Mouse (Mus musculus): Measurements from ENCODE around the gene Inpp5e. TPM values are rescaled to one million over a fixed set of nuclear protein-coding genes. Genes with fewer than 3 reads are reported as not detected.

The Inpp5e gene
- polyA plus RNA-seq, 1 experiment from 2014 or later = 9.3 TPM

DNA sequence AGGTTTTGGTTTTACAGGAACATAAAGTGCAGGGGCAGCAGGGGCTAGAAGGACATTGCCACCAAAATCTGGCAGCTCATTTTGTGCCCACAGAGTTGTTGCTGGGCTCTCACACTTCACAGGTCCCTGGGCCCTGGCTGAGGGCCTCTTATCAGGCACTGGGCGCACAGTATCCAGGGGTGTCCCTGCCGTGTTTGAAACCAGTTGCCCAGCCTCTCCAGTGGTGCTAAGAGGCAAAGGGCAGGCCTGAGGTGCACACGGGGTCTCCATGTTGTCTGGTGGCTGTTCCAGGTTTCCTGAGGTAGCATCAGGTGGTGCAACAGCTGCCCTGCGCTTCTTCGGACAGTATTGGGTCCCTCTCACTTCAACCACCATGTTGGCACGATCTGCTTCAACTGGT, 30.7 kb upstream of the Inpp5e start:
- Histone ChIP-seq H3K4me3 (ENCODE audit: inconsistent target) (no peak overlapping the region), H3K79me2 (ENCODE audit: inconsistent target) (peaks cover 97% of the 10 kb centered on the region), H3K27ac (no peak overlapping the region), H3K36me3 (ENCODE audit: inconsistent target) (peaks cover 61% of the 10 kb centered on the region)
- 91% methylated on average over 6 of the region's 6 CpGs for WGBS (ENCODE audit: missing documents)

DNA sequence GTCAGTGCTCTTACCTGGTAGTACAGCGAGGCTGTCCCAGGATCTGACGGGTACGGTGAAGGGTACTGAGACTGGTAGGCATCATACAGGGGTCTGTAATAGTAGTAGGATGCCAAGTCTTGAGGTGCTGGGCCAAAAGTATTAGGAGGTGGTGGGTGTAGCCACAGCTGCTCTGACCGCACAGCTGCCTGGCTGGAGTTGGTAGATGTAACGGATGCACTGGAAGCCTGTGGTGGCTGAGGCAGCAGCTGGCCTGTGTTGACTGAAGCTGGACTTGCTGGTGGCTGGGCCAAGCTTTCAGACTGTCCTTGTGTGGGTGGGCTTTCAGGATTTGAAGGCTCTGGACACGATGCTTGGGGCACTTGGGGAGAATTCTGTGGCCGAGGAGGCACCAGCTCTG, 29.4 kb upstream of the Inpp5e start:
- H3K27ac ChIP-seq = no peak overlapping the region
- H3K36me3 ChIP-seq (ENCODE audit: inconsistent target) = peaks cover 74% of the 10 kb centered on the region
- WGBS (ENCODE audit: missing documents) = 95% methylated on average over 7 of the region's 7 CpGs
- peaks cover 86% of the 10 kb centered on the region for H3K79me2 ChIP-seq (ENCODE audit: inconsistent target)
- H3K4me3 ChIP-seq (ENCODE audit: inconsistent target) = no peak overlapping the region

DNA sequence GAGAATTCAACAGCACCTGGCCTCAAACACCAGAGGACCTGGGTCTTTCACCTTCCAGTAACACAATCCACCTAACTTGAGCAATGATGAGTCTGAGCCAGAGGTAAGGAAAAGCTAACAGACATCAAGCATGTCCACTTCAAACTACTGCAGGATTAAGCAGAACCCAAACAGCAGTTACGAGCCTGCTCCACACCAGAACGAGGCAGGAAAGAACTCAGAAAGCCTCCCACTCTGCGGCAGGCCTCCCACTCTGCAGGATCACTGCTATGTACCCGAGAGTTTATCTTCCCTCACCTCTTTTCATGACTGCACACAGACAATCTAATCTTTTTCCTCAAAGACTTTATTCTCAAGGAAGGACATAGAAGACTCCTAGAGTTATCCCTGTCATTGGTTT, 28.2 kb upstream of the Inpp5e start:
- no peak overlapping the region for H3K27ac ChIP-seq
- H3K36me3 ChIP-seq (ENCODE audit: inconsistent target) = peaks cover 84% of the 10 kb centered on the region
- no peak overlapping the region for H3K4me3 ChIP-seq (ENCODE audit: inconsistent target)
- WGBS (ENCODE audit: missing documents) = 89% methylated on average over 4 of the region's 4 CpGs
- peaks cover 75% of the 10 kb centered on the region for H3K79me2 ChIP-seq (ENCODE audit: inconsistent target)

DNA sequence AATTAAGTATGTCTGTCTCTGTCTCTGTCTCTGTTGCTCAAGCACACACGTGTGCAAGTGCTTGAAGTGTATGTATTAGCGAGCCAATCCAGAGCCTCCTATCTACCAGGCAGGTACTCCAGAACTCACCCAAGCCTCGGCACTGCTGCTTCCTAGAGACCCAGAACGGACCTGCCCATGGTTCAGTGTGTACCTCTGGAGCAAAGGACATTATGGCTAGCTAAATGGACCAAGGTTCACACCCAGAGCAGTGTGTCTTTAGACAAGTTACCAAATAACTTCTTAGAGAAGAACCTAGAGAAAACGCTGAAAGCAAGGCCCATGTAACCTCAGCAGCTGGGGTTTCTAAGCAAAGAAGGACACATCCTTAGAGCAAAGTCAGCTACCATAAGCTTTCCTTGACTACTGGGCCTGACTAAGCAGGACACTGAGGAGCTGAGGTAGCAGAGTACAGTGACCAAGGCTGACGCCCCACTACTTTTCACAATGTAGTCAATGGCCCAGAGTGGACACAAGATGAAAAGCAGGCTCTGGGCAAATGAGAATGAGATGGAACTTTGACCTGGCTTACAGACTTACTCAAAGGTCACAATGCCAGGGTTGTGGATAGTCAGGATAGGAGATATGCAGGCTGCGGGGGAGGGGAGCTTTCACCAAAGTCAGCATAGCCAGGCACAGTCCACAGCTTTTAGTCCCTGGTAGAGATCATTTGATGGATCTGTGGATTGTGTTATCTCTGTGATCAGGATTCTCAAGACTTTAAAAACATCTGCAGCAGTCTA, 26.0 kb upstream of the Inpp5e start:
- no peak overlapping the region for H3K4me3 ChIP-seq (ENCODE audit: inconsistent target)
- no peak overlapping the region for H3K27ac ChIP-seq
- 96% methylated on average over 7 of the region's 7 CpGs for WGBS (ENCODE audit: missing documents)
- peaks cover 53% of the 10 kb centered on the region for H3K79me2 ChIP-seq (ENCODE audit: inconsistent target)
- peaks cover 86% of the 10 kb centered on the region for H3K36me3 ChIP-seq (ENCODE audit: inconsistent target)

DNA sequence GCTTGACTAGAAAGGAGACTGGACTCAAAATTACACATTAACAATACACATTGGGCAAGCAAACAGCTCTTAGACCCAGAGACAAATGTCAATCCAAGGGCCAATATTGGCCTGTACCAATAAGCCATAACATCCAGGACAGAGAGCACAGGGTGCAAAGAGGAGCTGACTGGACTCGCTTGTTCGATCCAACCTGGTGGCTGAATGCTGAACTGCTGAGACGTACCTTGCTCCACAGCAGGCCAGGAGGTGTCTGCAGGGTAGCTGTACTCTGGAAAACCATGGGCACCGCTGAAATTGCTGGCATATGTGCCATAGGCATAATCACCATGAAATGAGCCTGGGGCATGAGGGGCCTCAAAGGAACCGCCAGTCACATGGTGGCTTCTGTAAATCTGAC, 20.8 kb upstream of the Inpp5e start:
- 92% methylated on average over 5 of the region's 5 CpGs for WGBS (ENCODE audit: missing documents)
- Histone ChIP-seq H3K36me3 (ENCODE audit: inconsistent target) (peaks cover 95% of the 10 kb centered on the region), H3K4me3 (ENCODE audit: inconsistent target) (no peak overlapping the region), H3K79me2 (ENCODE audit: inconsistent target) (peaks cover 4% of the 10 kb centered on the region; the same call in 1 of the 2 replicates), H3K27ac (no peak overlapping the region)

DNA sequence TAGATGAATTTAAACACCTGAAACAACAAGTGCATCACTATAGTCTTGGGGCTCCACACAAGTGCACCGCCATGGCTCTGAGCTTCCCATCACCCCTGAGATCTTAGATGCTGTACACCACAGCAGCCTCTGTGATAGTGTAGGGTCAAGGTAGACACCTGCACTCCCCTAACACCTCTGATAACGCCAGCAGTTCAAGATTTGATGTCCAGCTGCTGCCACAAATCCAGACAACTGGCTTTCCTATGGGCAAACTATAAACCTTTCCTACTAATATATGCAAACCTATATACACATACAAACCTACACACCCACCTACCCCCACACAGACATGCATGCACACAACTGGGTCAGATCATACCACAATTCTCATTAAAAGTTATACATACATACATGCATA, 15.5 kb upstream of the Inpp5e start:
- Histone ChIP-seq H3K4me3 (ENCODE audit: inconsistent target) (no peak overlapping the region), H3K27ac (no peak overlapping the region), H3K36me3 (ENCODE audit: inconsistent target) (peaks cover 97% of the 10 kb centered on the region), H3K79me2 (ENCODE audit: inconsistent target) (no peaks in the 10 kb centered on the region)
- WGBS (ENCODE audit: missing documents) = 94% methylated on average over 2 of the region's 2 CpGs

DNA sequence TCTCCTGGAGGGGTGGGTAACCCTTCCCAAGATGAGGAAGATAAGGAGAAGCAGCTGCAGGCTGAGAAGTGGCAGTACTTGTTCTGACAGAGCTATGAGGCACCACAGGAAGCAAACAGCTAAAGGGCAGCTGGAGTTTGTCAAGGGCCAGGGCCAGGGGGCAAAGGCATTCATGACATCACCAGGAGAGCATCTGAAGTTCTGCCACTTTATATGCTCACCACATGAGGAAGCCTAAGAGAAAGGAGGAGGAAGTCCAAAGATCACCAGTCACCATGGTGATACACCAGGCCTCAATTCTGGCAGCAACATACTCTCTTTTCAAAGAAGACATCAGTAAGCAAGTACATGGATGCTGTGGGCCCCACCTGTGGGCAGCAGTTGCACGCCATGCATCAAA, 14.1 kb upstream of the Inpp5e start:
- Histone ChIP-seq H3K4me3 (ENCODE audit: inconsistent target) (no peak overlapping the region), H3K79me2 (ENCODE audit: inconsistent target) (no peaks in the 10 kb centered on the region), H3K36me3 (ENCODE audit: inconsistent target) (peaks cover 92% of the 10 kb centered on the region), H3K27ac (no peak overlapping the region)
- 89% methylated on average over 1 of the region's 1 CpGs for WGBS (ENCODE audit: missing documents)

DNA sequence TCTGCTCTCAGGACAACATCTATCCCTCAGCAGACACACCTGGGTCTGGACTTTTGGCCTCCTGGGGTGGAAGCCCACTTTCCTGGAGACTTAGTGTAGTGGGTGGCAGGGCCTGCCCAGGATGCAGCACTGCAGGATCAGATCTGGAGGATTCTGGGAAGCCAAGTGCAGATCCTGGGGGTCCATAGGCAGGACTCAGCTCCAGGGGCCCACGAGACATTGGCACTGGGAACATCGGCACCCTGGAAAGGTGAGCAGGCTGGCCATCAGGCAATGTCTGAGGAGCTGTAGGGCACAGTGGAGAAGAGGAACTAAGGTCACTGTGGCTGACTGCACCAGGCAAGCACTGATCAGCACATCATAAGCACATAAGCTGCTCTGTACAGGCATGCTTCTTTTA, 13.0 kb upstream of the Inpp5e start:
- no peak overlapping the region for H3K4me3 ChIP-seq (ENCODE audit: inconsistent target)
- WGBS (ENCODE audit: missing documents) = 87% methylated on average over 2 of the region's 2 CpGs
- H3K27ac ChIP-seq = no peak overlapping the region
- H3K79me2 ChIP-seq (ENCODE audit: inconsistent target) = no peaks in the 10 kb centered on the region
- peaks cover 89% of the 10 kb centered on the region for H3K36me3 ChIP-seq (ENCODE audit: inconsistent target)

DNA sequence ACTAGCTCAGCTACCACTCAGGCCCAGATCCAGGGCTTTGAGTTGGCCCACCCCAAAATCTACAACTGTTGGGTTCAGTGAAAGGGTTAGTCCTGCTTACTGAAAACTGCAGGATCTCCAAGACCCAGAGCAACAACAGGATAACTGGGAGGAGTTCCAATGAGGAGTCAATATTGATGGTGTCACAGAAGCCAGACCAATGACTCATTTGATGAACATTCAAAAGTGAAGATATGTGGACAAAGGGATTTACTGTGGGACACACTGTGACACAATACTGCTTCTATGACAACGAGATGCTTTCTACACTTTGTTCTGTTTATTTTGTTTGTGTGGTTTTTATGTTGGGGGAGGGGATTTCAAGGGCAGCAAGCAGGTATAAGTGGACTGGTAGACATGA, 9.1 kb upstream of the Inpp5e start:
- Histone ChIP-seq H3K79me2 (ENCODE audit: inconsistent target) (no peaks in the 10 kb centered on the region), H3K36me3 (ENCODE audit: inconsistent target) (peaks cover 91% of the 10 kb centered on the region), H3K4me3 (ENCODE audit: inconsistent target) (no peak overlapping the region), H3K27ac (no peak overlapping the region)
- 100% methylated on average over 1 of the region's 1 CpGs for WGBS (ENCODE audit: missing documents)

DNA sequence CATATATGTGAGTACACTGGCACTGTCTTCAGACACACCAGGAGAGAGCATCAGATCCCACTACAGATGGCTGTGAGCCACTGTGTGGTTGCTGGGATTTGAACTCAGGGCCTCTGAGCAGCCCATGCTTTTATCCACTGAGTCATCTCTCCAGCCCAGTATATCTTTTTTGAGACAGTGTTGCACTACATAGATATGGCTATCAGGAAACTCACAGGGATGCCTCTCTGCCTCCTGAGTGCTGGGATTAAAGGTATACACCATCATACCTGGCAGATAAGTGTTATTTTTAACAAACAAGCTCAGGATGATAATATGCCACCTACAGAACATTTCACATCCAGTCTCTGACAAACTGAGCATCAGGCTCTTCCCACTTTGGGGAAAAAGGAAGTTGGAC, 8.1 kb upstream of the Inpp5e start:
- Histone ChIP-seq H3K4me3 (ENCODE audit: inconsistent target) (no peak overlapping the region), H3K27ac (no peak overlapping the region), H3K36me3 (ENCODE audit: inconsistent target) (peaks cover 91% of the 10 kb centered on the region), H3K79me2 (ENCODE audit: inconsistent target) (no peaks in the 10 kb centered on the region)

DNA sequence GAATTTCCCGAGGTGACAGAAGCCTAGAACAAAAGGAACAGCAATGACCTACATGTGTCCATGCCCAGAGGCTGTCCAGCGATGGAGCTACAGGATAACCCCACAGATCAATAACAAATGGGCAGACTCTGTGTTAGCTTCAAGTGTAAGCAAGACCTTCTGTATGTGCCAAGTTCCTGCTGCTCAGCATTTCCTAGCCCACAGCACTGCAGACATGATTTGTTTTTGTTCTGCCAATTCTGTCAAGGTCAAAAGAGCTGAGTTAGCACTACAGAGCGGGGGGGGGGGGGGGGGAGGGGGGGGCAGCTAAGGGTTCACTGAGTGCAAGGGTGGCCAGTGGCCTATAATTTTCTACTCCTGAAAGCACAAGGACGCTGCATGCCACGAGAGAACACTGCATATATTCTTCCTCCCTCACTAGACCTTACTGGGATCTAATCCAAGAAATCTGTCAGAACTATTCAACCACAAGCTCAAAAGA, 2.0 kb upstream of the Inpp5e start:
- H3K79me2 ChIP-seq (ENCODE audit: inconsistent target) = peaks cover 27% of the 10 kb centered on the region; the same call in 1 of the 2 replicates
- H3K27ac ChIP-seq = no peak overlapping the region
- WGBS (ENCODE audit: missing documents) = 80% methylated on average over 5 of the region's 5 CpGs
- no peak overlapping the region for H3K4me3 ChIP-seq (ENCODE audit: inconsistent target)
- peaks cover 56% of the 10 kb centered on the region for H3K36me3 ChIP-seq (ENCODE audit: inconsistent target)

DNA sequence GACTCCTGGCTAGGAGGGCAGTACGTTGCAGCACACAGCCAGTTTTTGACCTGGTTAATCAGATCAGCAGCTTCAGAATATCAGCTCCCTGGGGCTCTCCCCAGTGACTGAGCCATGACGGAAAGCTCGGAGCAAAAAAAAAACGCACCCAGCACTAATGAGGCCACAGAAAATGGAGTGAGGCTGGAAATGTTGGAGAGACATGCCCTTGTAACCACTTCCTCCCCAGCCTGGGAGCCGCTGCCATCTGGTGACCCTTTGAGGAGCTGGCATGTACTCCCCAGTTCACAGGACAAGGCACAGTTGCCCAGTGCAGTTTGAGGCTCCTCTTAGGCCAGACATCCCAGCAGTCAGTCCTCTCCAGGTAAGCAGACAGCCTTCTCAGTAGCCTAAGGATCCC, 1.1 kb upstream of the Inpp5e start:
- H3K27ac ChIP-seq = no peak overlapping the region
- peaks cover 47% of the 10 kb centered on the region; the same call in 1 of the 2 replicates for H3K36me3 ChIP-seq (ENCODE audit: inconsistent target)
- peaks cover 36% of the 10 kb centered on the region; the same call in 1 of the 2 replicates for H3K79me2 ChIP-seq (ENCODE audit: inconsistent target)
- WGBS (ENCODE audit: missing documents) = 78% methylated on average over 5 of the region's 5 CpGs
- H3K4me3 ChIP-seq (ENCODE audit: inconsistent target) = no peak overlapping the region

DNA sequence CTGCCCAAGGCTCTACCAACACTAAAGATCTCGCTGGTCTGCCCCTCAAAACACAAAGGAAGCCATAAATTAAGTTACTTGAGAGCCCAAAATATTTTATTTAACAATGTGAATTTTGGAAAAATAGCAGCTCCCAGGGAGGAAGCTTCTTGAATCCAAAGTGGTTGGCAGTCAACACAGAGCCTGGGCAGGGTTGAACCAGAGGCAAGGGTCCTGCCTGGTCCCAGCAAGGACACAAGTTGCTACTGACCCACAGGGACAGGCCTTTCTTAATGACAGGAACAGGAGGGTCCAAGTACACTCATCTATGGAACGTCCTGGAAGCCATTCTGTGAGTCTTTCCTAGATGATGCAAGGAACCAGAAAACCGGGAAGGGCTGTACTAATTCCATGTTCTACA, 359 bp upstream of the Inpp5e start:
- no peak overlapping the region for H3K4me3 ChIP-seq (ENCODE audit: inconsistent target)
- 58% methylated on average over 3 of the region's 3 CpGs for WGBS (ENCODE audit: missing documents)
- no peak overlapping the region for H3K27ac ChIP-seq
- H3K79me2 ChIP-seq (ENCODE audit: inconsistent target) = peaks cover 41% of the 10 kb centered on the region; the same call in 1 of the 2 replicates
- peaks cover 40% of the 10 kb centered on the region; the same call in 1 of the 2 replicates for H3K36me3 ChIP-seq (ENCODE audit: inconsistent target)

DNA sequence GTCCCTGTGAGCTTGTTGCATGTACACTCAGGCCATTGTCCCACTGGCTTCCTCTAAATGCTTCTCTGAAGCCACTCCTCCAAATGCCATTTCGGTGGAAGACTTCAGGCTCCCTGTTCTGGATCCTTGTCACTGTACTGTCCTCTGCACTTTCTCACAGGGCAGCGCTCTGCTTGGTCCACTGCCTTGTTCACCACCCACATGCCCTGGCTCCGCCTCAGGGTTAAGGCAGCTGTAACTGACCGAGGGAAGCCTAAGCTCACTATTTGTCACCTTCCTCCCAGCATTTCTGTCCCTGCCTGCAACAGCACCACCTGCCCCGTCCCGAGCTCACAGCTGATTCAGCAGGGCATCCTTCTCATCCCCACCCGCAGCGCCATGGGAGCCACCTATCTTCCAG, 5.7 kb downstream of the Inpp5e start:
- Histone ChIP-seq H3K27ac (no peak overlapping the region), H3K79me2 (ENCODE audit: inconsistent target) (peaks cover 43% of the 10 kb centered on the region; the same call in 1 of the 2 replicates), H3K4me3 (ENCODE audit: inconsistent target) (no peak overlapping the region), H3K36me3 (ENCODE audit: inconsistent target) (peaks cover 35% of the 10 kb centered on the region)
- 85% methylated on average over 8 of the region's 8 CpGs for WGBS (ENCODE audit: missing documents)

DNA sequence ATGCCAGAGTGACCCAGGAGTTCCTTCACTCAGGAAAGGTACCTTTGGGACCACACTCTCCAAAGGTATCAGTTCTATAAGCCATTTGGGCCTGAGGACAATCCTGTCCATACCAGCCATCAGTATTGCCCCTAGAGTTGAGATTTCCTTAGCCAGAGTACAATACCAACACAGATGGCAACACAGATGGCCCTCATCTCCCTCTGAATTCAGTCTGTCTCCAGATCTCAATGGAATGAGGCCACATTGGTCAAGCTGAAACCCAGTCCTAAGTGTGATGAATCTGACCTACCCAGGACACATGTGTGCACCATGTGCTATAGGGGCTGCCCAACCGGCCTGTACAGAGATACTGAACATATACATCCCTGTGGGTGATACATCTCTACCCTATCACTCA, 6.7 kb downstream of the Inpp5e start:
- 73% methylated on average over 1 of the region's 1 CpGs for WGBS (ENCODE audit: missing documents)
- H3K27ac ChIP-seq = no peak overlapping the region
- peaks cover 40% of the 10 kb centered on the region for H3K36me3 ChIP-seq (ENCODE audit: inconsistent target)
- H3K79me2 ChIP-seq (ENCODE audit: inconsistent target) = peaks cover 33% of the 10 kb centered on the region; the same call in 1 of the 2 replicates
- no peak overlapping the region for H3K4me3 ChIP-seq (ENCODE audit: inconsistent target)

All from macrophage (primary cell).